Mouse (Mus musculus): ENCODE results near the gene Dusp3. TPM values are rescaled to one million over a fixed set of nuclear protein-coding genes. Genes with fewer than 3 reads are reported as not detected.

The Dusp3 gene
- polyA plus RNA-seq (2012; fragmentation: generic; extraction: Trizol) = 32.0 TPM
- long read RNA-seq, experiment 1, full-length matches to known transcripts = 20 of 174 reads
- long read RNA-seq, experiment 1, partial matches to known transcripts = 0 of 174 reads
- long read RNA-seq, experiment 1, other reads (novel, unspliced or antisense) = 154 of 174 reads
- long read RNA-seq, experiment 2, full-length matches to known transcripts = 123 of 125 reads
- long read RNA-seq, experiment 2, partial matches to known transcripts = 0 of 125 reads
- long read RNA-seq, experiment 2, other reads (novel, unspliced or antisense) = 2 of 125 reads

DNA sequence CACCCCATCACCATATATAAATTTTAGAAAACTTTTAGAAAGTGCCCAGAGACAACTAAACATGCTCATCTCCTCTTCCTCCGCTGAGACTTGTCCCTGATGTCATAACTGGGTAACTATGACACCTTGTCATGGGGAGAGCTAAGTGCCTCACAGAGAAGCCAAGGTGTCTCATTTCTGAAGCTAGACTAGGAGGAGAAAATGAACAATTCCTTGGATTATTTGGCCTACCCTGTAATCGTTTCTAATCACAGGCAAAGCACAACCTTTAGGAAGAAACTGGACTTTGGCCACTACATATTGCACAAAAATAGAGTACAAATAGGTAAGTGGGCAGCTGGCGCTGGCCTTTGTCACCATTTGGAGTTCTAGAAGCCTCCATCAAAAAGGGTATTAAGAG, at the start of gene Dusp3:
Dusp3 (minus strand) TSS at position 101 of the 400 bp plus-strand sequence.
- Histone ChIP-seq H3K27me3 (ENCODE audit: control insufficient read depth, insufficient read depth, insufficient read length) (peaks cover 27% of the 10 kb centered on the region), H3K4me3 (ENCODE audit: insufficient read depth, poor library complexity, severe bottlenecking) (no peak within 1 kb of the TSS), H3K79me3 (ENCODE audit: low read depth) (peaks cover 14% of the 10 kb centered on the region), H3ac (ENCODE audit: control insufficient read depth, insufficient read length, low read depth) (no peak within 1 kb of the TSS), H3K79me2 (ENCODE audit: control insufficient read depth, insufficient read depth) (peaks cover 19% of the 10 kb centered on the region), H3K36me3 (ENCODE audit: control insufficient read depth, insufficient read depth) (no peaks in the 10 kb centered on the region)
- no peak for TF ChIP-seq USF1 (IDR thresholded peaks at IDR 0.05; ENCODE audit: low read depth)
- TF ChIP-seq CTCF (IDR thresholded peaks at IDR 0.05; ENCODE audit: control insufficient read depth, insufficient read depth, insufficient read length) = no peak
- no peak for TF ChIP-seq FOSL1 (IDR thresholded peaks at IDR 0.05; ENCODE audit: insufficient read depth, low read length, poor library complexity, severe bottlenecking)
- no peak for TF ChIP-seq CEBPB (IDR thresholded peaks at IDR 0.05; ENCODE audit: low read depth)
- TF ChIP-seq MAX (IDR thresholded peaks at IDR 0.05) = no peak
- TF ChIP-seq MYOD1 (IDR thresholded peaks at IDR 0.05; ENCODE audit: control insufficient read depth, insufficient read length, low read depth) = no peak
- no peak for TF ChIP-seq MYOG (IDR thresholded peaks at IDR 0.05; ENCODE audit: control insufficient read depth, extremely low read depth, insufficient read length)

DNA sequence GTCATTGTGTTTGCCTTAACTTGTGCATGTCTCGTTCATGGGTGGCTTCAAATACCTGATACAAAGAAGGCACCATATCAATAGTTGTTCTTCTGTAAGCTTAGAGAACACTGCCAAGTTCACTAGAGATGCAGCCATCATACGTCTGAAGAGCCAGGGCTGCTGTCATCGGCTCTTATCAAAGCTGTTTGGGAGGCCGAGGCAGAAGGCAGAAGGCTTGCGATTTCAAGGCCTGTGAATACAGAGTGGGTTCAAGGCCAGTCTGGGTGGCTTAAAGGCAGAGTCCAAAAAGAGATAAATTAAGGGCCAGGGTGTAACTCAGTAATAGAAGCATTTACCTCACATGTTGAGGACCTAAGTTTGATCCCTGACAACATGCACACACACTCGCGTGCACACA, 49.5 kb upstream of the Dusp3 start:
- Histone ChIP-seq H3K4me3 (ENCODE audit: insufficient read depth, poor library complexity, severe bottlenecking) (no peak overlapping the region), H3ac (ENCODE audit: control insufficient read depth, insufficient read length, low read depth) (no peak overlapping the region), H3K36me3 (ENCODE audit: control insufficient read depth, insufficient read depth) (no peaks in the 10 kb centered on the region), H3K79me3 (ENCODE audit: low read depth) (no peaks in the 10 kb centered on the region), H3K27me3 (ENCODE audit: control insufficient read depth, insufficient read depth, insufficient read length) (peaks cover 39% of the 10 kb centered on the region), H3K79me2 (ENCODE audit: control insufficient read depth, insufficient read depth) (no peaks in the 10 kb centered on the region)
- no peak for TF ChIP-seq MYOG (IDR thresholded peaks at IDR 0.05; ENCODE audit: control insufficient read depth, extremely low read depth, insufficient read length)
- no peak for TF ChIP-seq FOSL1 (IDR thresholded peaks at IDR 0.05; ENCODE audit: insufficient read depth, low read length, poor library complexity, severe bottlenecking)

DNA sequence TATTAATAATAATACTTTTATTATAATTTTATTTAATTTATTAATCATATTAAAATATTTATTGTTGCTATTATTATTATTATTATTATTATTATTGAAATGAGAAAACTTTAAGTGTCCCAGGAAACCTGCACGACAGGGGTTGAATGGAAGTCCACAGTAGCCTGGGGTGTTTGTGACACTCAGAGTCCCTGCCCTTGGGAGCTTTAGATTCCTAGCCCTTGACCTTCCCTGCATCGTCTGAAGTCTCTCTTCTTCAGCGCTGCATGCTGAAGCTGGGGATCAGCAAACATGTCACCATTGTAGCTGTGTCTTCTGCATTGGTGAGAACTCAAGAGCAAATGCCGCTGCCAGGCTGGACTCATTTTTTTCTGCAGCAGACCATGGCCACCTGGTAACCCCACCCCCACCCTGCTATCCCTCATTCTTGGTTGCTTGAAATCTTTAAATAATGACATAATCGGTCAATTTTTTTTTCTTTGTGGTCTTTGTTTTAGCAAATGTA, 48.7 kb upstream of the Dusp3 start:
- H3K36me3 ChIP-seq (ENCODE audit: control insufficient read depth, insufficient read depth) = no peaks in the 10 kb centered on the region
- no peaks in the 10 kb centered on the region for H3K79me2 ChIP-seq (ENCODE audit: control insufficient read depth, insufficient read depth)
- H3K4me3 ChIP-seq (ENCODE audit: insufficient read depth, poor library complexity, severe bottlenecking) = no peak overlapping the region
- H3K79me3 ChIP-seq (ENCODE audit: low read depth) = no peaks in the 10 kb centered on the region
- no peak overlapping the region for H3ac ChIP-seq (ENCODE audit: control insufficient read depth, insufficient read length, low read depth)
- TF ChIP-seq MYOG (IDR thresholded peaks at IDR 0.05; ENCODE audit: control insufficient read depth, extremely low read depth, insufficient read length) (no peak), CEBPB (IDR thresholded peaks at IDR 0.05; ENCODE audit: low read depth) (no peak), MAX (IDR thresholded peaks at IDR 0.05) (no peak), FOSL1 (IDR thresholded peaks at IDR 0.05; ENCODE audit: insufficient read depth, low read length, poor library complexity, severe bottlenecking) (no peak), CTCF (IDR thresholded peaks at IDR 0.05; ENCODE audit: control insufficient read depth, insufficient read depth, insufficient read length) (no peak), USF1 (IDR thresholded peaks at IDR 0.05; ENCODE audit: low read depth) (no peak), MYOD1 (IDR thresholded peaks at IDR 0.05; ENCODE audit: control insufficient read depth, insufficient read length, low read depth) (no peak)
- H3K27me3 ChIP-seq (ENCODE audit: control insufficient read depth, insufficient read depth, insufficient read length) = peaks cover 43% of the 10 kb centered on the region

DNA sequence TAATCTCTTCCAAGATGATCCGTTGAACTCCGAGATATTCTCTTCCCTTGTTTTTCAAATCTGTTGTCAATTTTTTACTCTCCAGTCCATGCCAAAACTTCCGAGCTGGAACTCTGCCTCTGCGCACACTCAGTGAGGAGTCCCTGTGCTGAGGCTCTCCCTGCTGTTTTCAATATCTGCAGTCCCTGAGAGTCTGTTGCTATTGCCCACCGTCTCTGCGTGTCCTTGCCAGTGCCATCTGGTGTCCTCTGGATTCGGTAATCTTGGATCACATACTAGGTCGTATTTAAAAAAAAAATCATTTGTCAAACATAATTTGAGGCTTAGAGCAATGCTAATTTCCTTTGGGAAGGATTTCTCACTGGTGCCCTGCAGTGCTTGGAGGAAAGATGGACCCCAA, 48.1 kb upstream of the Dusp3 start:
- Histone ChIP-seq H3ac (ENCODE audit: control insufficient read depth, insufficient read length, low read depth) (no peak overlapping the region), H3K79me3 (ENCODE audit: low read depth) (no peaks in the 10 kb centered on the region), H3K27me3 (ENCODE audit: control insufficient read depth, insufficient read depth, insufficient read length) (peaks cover 43% of the 10 kb centered on the region), H3K4me3 (ENCODE audit: insufficient read depth, poor library complexity, severe bottlenecking) (no peak overlapping the region), H3K79me2 (ENCODE audit: control insufficient read depth, insufficient read depth) (no peaks in the 10 kb centered on the region), H3K36me3 (ENCODE audit: control insufficient read depth, insufficient read depth) (no peaks in the 10 kb centered on the region)
- TF ChIP-seq MAX (IDR thresholded peaks at IDR 0.05) (no peak), USF1 (IDR thresholded peaks at IDR 0.05; ENCODE audit: low read depth) (no peak), FOSL1 (IDR thresholded peaks at IDR 0.05; ENCODE audit: insufficient read depth, low read length, poor library complexity, severe bottlenecking) (no peak), MYOD1 (IDR thresholded peaks at IDR 0.05; ENCODE audit: control insufficient read depth, insufficient read length, low read depth) (no peak), MYOG (IDR thresholded peaks at IDR 0.05; ENCODE audit: control insufficient read depth, extremely low read depth, insufficient read length) (no peak), CEBPB (IDR thresholded peaks at IDR 0.05; ENCODE audit: low read depth) (no peak), CTCF (IDR thresholded peaks at IDR 0.05; ENCODE audit: control insufficient read depth, insufficient read depth, insufficient read length) (no peak)

DNA sequence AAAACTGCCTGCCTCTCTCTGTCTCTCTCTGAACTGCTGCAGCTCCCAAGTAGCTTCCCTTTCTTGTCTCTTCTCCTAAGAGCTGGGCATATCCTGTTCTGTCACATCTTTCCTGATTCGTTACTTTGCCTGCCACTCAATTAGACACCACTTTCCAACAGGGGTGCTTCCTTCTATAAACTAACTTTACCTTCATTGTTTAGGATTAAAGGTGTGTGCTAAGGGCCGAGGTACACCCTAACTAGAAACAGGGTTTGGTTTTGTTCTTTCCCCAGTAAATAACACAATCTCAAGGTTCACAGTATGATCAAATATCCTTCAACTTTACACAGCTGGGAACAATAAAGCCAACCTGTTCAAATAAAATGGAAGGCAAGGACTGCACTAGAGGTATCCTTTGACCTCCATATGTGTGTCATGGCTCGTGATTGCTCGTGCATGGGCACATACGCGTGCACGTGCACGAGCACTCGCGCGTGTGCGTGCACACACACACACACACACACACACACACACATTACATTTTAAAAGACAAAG, 46.3 kb upstream of the Dusp3 start:
- no peaks in the 10 kb centered on the region for H3K79me2 ChIP-seq (ENCODE audit: control insufficient read depth, insufficient read depth)
- H3ac ChIP-seq (ENCODE audit: control insufficient read depth, insufficient read length, low read depth) = no peak overlapping the region
- H3K4me3 ChIP-seq (ENCODE audit: insufficient read depth, poor library complexity, severe bottlenecking) = no peak overlapping the region
- TF ChIP-seq CEBPB (IDR thresholded peaks at IDR 0.05; ENCODE audit: low read depth) = no peak
- TF ChIP-seq FOSL1 (IDR thresholded peaks at IDR 0.05; ENCODE audit: insufficient read depth, low read length, poor library complexity, severe bottlenecking) = no peak
- TF ChIP-seq CTCF (IDR thresholded peaks at IDR 0.05; ENCODE audit: control insufficient read depth, insufficient read depth, insufficient read length) = no peak
- TF ChIP-seq USF1 (IDR thresholded peaks at IDR 0.05; ENCODE audit: low read depth) = no peak
- TF ChIP-seq MYOG (IDR thresholded peaks at IDR 0.05; ENCODE audit: control insufficient read depth, extremely low read depth, insufficient read length) = no peak
- no peak for TF ChIP-seq MAX (IDR thresholded peaks at IDR 0.05)
- TF ChIP-seq MYOD1 (IDR thresholded peaks at IDR 0.05; ENCODE audit: control insufficient read depth, insufficient read length, low read depth) = no peak
- H3K79me3 ChIP-seq (ENCODE audit: low read depth) = no peaks in the 10 kb centered on the region
- peaks cover 40% of the 10 kb centered on the region for H3K27me3 ChIP-seq (ENCODE audit: control insufficient read depth, insufficient read depth, insufficient read length)
- H3K36me3 ChIP-seq (ENCODE audit: control insufficient read depth, insufficient read depth) = no peaks in the 10 kb centered on the region
